Mouse (Mus musculus) ovary, postnatal 10 days (tissue): ENCODE measurements around the gene Gm10720.
A peak's percentile ranks its signal among the peaks of the same experiment; 100 is the strongest.
"Not testable (repeated sequence)": the region's sequence is repeated elsewhere in the genome, so short reads cannot be mapped to it uniquely, and the experiment has no call there.

Source experiments
- DNase-seq: peaks from one replicate; pipeline ENCODE4 v3.0.0; 2022; ENCODE audit warnings: low spot score

Gm10720 gene

GRCm38 (mm10) chr9:3025653-3026052, 10.2 kb downstream of the Gm10720 start:
- peak; percentile 93 for DNase-seq

- not testable (repeated sequence) for DNase-seq
These were observed 10.7 kb downstream of the Gm10720 start for GRCm38 (mm10) chr9:3026136-3026535.

GRCm38 (mm10) chr9:3026741-3027140, 11.3 kb downstream of the Gm10720 start:
- not testable (repeated sequence) for DNase-seq

DNA sequence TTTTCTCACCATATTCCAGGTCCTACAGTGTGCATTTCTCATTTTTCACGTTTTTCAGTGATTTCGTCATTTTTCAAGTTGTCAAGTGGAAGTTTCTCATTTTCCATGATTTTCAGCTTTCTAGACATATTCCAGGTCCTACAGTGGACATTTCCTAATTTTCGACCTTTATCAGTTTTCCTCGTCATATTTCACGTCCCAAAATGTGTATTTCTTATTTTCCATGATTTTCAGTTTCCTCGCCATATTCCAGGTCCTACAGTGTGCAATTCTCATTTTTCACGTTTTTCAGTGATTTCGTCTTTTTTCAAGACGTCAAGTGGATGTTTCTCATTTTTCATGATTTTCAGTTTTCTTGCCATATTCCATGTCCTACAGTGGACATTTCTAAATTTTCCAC, 11.7 kb downstream of the Gm10720 start:
- not testable (repeated sequence) for DNase-seq

DNA sequence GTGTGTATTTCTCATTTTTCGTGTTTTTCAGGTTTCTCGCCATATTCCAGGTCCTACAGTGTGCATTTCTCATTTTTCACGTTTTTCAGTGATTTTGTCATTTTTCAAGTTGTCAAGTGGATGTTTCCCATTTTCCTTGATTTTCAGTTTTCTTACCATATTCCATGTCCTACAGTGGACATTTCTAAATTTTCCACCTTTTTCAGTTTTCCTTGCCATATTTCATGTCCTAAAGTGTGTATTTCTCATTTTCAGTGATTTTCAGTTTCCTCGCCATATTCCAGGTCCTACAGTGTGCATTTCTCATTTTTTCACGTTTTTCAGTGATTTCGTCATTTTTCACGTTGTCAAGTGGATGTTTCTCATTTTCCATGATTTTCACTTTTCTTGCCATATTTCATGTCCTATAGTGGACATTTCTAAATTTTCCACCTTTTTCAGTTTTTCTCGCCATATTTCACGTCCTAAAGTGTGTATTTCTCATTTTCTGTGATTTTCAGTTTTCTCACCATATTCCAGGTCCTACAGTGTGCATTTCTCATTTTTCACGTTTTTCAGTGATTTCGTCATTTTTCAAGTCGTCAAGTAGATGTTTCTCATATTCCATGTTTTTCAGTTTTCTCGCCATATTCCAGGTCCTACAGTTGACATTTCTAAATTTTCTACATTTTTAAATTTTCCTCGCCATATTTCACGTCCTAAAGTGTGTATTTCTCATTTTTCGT, 14.0 kb downstream of the Gm10720 start:
- DNase-seq: not testable (repeated sequence)

- not testable (repeated sequence) for DNase-seq
These were observed 15.3 kb downstream of the Gm10720 start for GRCm38 (mm10) chr9:3030677-3031318.

GRCm38 (mm10) chr9:3034299-3034698, 18.8 kb downstream of the Gm10720 start, which contains the start of gene Gm17535:
TSS of gene Gm17535 (plus strand) at chr9:3034599.
- DNase-seq: not testable (repeated sequence)

DNA sequence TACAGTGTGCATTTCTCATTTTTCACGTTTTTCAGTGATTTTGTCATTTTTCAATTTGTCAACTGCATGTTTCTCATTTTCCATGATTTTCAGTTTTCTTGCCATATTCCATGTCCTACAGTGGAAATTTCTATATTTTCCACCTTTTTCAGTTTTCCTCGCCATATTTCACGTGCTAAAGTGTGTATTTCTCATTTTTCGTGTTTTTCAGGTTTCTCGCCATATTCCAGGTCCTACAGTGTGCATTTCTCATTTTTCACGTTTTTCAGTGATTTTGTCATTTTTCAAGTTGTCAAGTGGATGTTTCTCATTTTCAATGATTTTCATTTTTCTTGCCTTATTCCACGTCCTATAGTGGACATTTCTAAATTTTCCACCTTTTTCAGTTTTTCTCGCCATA, 21.1 kb downstream of the Gm10720 start, which contains the start of gene Gm10715:
TSS of gene Gm10715 (plus strand) at position 301 of the 400 bp plus-strand sequence.
- not testable (repeated sequence) for DNase-seq

DNA sequence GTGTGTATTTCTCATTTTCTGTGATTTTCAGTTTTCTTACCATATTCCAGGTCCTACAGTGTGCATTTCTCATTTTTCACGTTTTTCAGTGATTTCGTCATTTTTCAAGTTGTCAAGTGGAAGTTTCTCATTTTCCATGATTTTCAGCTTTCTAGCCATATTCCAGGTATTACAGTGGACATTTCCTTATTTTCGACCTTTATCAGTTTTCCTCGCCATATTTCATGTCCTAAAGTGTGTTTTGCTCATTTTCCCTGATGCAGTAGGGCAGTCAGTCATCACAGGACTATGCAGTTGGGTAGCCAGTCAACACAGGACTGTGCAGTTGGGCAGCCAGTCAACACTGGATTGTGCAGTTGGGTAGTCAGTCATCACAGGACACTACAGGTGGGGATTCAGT, 22.7 kb downstream of the Gm10720 start:
- not testable (repeated sequence) for DNase-seq
